Mouse (Mus musculus): ENCODE data around the gene Ren1.

DNA sequence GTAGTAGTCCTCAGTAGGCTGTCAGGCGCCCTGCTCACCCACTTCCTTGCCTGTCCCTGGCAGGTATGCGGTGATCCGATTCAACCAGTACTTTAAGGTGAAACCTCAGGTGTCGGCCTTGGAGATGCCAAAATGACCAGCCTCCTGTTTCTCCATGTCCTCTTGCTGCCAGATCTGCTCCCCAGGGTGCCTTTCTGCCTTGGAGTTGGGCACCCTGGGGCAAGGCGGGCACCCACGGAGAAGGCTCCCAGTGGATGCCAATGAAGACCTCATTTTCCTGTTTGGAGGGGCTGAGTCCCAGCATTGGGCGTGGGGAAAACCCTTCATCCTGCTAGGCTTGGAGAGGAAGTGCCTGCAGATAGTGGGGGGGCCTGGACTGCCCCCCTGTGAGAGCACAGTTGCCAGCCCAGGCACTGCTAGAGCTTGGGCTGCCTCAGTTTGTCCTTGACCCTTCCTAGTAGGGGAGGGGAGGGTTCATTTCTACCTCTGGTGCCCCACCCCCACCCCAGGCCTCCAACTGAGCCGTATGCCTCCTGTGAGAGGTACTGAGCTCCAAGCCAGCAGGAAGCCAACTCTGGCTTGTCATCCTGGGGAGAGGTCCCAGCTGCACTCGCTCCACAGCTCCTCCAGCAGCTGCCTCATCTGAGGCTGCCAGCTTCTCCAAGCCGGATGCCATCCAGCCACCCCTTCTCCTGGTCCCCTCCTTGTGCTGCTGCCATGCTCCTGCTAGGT lies 29.1 kb downstream of the Ren1 start:
- no peak for TF ChIP-seq CTCF (conservative IDR thresholded peaks at IDR 0.05; ENCODE audit: insufficient read depth, insufficient read length, low read depth, low read length)
- TF ChIP-seq POLR2A (IDR thresholded peaks at IDR 0.05; ENCODE audit: low read depth, low read length): no peak

All from kidney, adult 2 months (tissue).